In genomic region chr19:45447886-45448285, GRCm38 (mm10) we compare ENCODE assay signal across 19 mouse cellular contexts.
DNase-seq lines count a peak whose midpoint lies in the region; ATAC-seq and TF ChIP-seq lines count a peak whose summit lies in the region.
"Had no signal": no experiment of that assay in that cellular context is flagged by ENCODE, and none has a peak within 500 bp of the region (broad histone marks: within the 10 kb centered on the region; RNA-seq: fewer than 3 reads in every experiment).

No protein-coding gene starts in this region.

- peak overlapping the region; percentile 59 for H3K4me2 ChIP-seq in liver, embryonic 15.5 days
- H3K4me2 ChIP-seq: limb, embryonic 12.5 days; stomach, embryonic 15.5 days had no signal

- no peak for TF ChIP-seq CTCF in layer of hippocampus, adult 2 months (conservative IDR thresholded peaks at IDR 0.05)
- no peak for TF ChIP-seq CTCF in lung, adult 2 months (IDR thresholded peaks at IDR 0.05; ENCODE audit: insufficient read depth, low read length)

- no peak for ATAC-seq in erythroblast, adult 5-6 weeks (replicated peaks; ENCODE audit: low FRiP score, poor library complexity, severe bottlenecking)
- ATAC-seq in liver, embryonic 15.5 days (ENCODE audit: insufficient read depth) = no peak
- ATAC-seq: Patski had no signal

- WGBS in liver, embryonic 15.5 days (ENCODE audit: insufficient replicate concordance) = 89% methylated on average over 1 of the region's 1 CpGs
- 94% methylated on average over 1 of the region's 1 CpGs for WGBS in lung, adult 2 months

- peak overlapping the region; percentile 60 for H3K9ac ChIP-seq in liver, embryonic 15.5 days
- H3K9ac ChIP-seq: limb, embryonic 12.5 days; stomach, embryonic 15.5 days had no signal

- DNase-seq in layer of hippocampus, adult 2 months (ENCODE audit: low spot score in 2 of 2) = no peak
- no peak for DNase-seq in layer of hippocampus, adult 9-10 months (ENCODE audit: low spot score)
- DNase-seq in adrenal gland, postnatal 10 days = peak; percentile 68
- DNase-seq in lung, adult 2 months = no peak
- no peak for DNase-seq in cerebellum, postnatal 36 days
- DNase-seq: cerebellum, adult 9-11 months; gastrocnemius, adult 2 months; heart, adult 2 months; heart, postnatal 36 days; kidney, adult 8-10 months; lung, postnatal 10 days; right cerebral cortex, adult 18-20 months had no signal

- H3K27me3 ChIP-seq in erythroblast, embryonic 14.5 days (ENCODE audit: control insufficient read depth) = no peaks in the 10 kb centered on the region
- H3K27me3 ChIP-seq in liver, embryonic 15.5 days = no peaks in the 10 kb centered on the region
- H3K27me3 ChIP-seq: limb, embryonic 12.5 days; megakaryocyte, embryonic 14.5 days; Patski; stomach, embryonic 15.5 days had no signal

- peak overlapping the region; percentile 82 for H3K4me3 ChIP-seq in erythroblast, embryonic 14.5 days (replicated peaks)
- H3K4me3 ChIP-seq in layer of hippocampus, adult 2 months = no peak overlapping the region
- H3K4me3 ChIP-seq in liver, embryonic 15.5 days (replicated peaks) = peak overlapping the region; percentile 64
- H3K4me3 ChIP-seq in lung, adult 2 months (replicated peaks; ENCODE audit: extremely low read depth, low read depth, low read length) = no peak overlapping the region
- H3K4me3 ChIP-seq: gastrocnemius, adult 2 months; heart, adult 2 months; limb, embryonic 12.5 days; megakaryocyte, embryonic 14.5 days; stomach, embryonic 15.5 days had no signal

- H3K4me1 ChIP-seq in erythroblast, embryonic 14.5 days (ENCODE audit: control insufficient read depth) = peaks cover 69% of the 10 kb centered on the region
- H3K4me1 ChIP-seq in liver, embryonic 15.5 days (replicated peaks) = peaks cover 46% of the 10 kb centered on the region
- H3K4me1 ChIP-seq in lung, adult 2 months (ENCODE audit: control insufficient read depth, insufficient read depth, low read length) = peaks cover 6% of the 10 kb centered on the region
- H3K4me1 ChIP-seq: limb, embryonic 12.5 days had no signal

- 0 out of 2 replicates have a peak, but pooled peaks cover 3% of the 10 kb centered on the region for H3K9me3 ChIP-seq in erythroblast, embryonic 14.5 days (ENCODE audit: control insufficient read depth, low read length)
- no peaks in the 10 kb centered on the region for H3K9me3 ChIP-seq in liver, embryonic 15.5 days (replicated peaks)
- H3K9me3 ChIP-seq: limb, embryonic 12.5 days; megakaryocyte, embryonic 14.5 days; stomach, embryonic 15.5 days had no signal

- no peak for TF ChIP-seq POLR2A in lung, adult 2 months (IDR thresholded peaks at IDR 0.05; ENCODE audit: borderline replicate concordance, extremely low read depth, low read depth, low read length)

- peaks cover 61% of the 10 kb centered on the region for H3K36me3 ChIP-seq in erythroblast, embryonic 14.5 days (ENCODE audit: control insufficient read depth)
- H3K36me3 ChIP-seq in liver, embryonic 15.5 days (replicated peaks) = peaks cover 26% of the 10 kb centered on the region
- H3K36me3 ChIP-seq: stomach, embryonic 15.5 days had no signal

- peak overlapping the region; percentile 76 for H3K27ac ChIP-seq in layer of hippocampus, adult 2 months
- H3K27ac ChIP-seq in liver, embryonic 15.5 days (replicated peaks) = peak overlapping the region; percentile 98
- H3K27ac ChIP-seq: heart, adult 2 months; limb, embryonic 12.5 days; stomach, embryonic 15.5 days had no signal

Comparison
In these comparisons a context has a peak if more than half of its experiments do, and no peak if none do; other contexts are left out.
1. H3K4me3 ChIP-seq: peak in erythroblast, embryonic 14.5 days (single experiment) and liver, embryonic 15.5 days (single experiment); none in layer of hippocampus, adult 2 months (single experiment) and lung, adult 2 months (single experiment).